Mouse (Mus musculus) megakaryocyte, adult 5-6 weeks (primary cell): ENCODE data around the gene Lrrc1. TPM values are rescaled to one million over a fixed set of nuclear protein-coding genes. Genes with fewer than 3 reads are reported as not detected.

Source experiments
- ATAC-seq: 2 replicates; pipeline ENCODE4 v1.8.0; 2016; ENCODE audit warnings: mild to moderate bottlenecking, inconsistent platforms; ENCODE audit not compliant: poor library complexity, severe bottlenecking
- total RNA-seq, 2 experiments: library from RNA; stranded (forward) in 1 of 2; stranded (reverse) in 1 of 2; fragments of 153-499, 151-499 nt in 1 of 2; fragments of 221-1000, 200-1000 nt in 1 of 2; gene quantifications; 2 replicates each; pipeline versions ENCODE4 v1.2.3 to v1.2.4; 2015 to 2017

Lrrc1 gene
- total RNA-seq, 2 experiments from 2014 or later, result 1.7 to 3.9 TPM

- ATAC-seq, result peak; percentile 80
These were observed 74.7 kb downstream of the Lrrc1 start for GRCm38 (mm10) chr9:77469791-77470607.

- no peak for ATAC-seq
These were observed 77.7 kb downstream of the Lrrc1 start for GRCm38 (mm10) chr9:77466926-77467325.

- ATAC-seq, result no peak
These were observed 79.3 kb downstream of the Lrrc1 start for GRCm38 (mm10) chr9:77465401-77465800.

GRCm38 (mm10) chr9:77463861-77464260 is 80.8 kb downstream of the Lrrc1 start:
- no peak for ATAC-seq

- ATAC-seq, result peak; percentile 51
These were observed 81.5 kb downstream of the Lrrc1 start for GRCm38 (mm10) chr9:77463195-77463594.

GRCm38 (mm10) chr9:77461371-77461915 is 83.2 kb downstream of the Lrrc1 start:
- ATAC-seq, result no peak

- ATAC-seq, result no peak
These were observed 84.3 kb downstream of the Lrrc1 start for GRCm38 (mm10) chr9:77460408-77460807.

GRCm38 (mm10) chr9:77459365-77459764 is 85.3 kb downstream of the Lrrc1 start:
- ATAC-seq, result no peak

GRCm38 (mm10) chr9:77456169-77456826 is 88.4 kb downstream of the Lrrc1 start:
- ATAC-seq, result peak; percentile 88

GRCm38 (mm10) chr9:77455439-77456168 is 89.1 kb downstream of the Lrrc1 start:
- ATAC-seq, result no peak

GRCm38 (mm10) chr9:77452046-77452807 is 92.4 kb downstream of the Lrrc1 start:
- no peak for ATAC-seq

GRCm38 (mm10) chr9:77450447-77450846 is 94.2 kb downstream of the Lrrc1 start:
- no peak for ATAC-seq

GRCm38 (mm10) chr9:77444876-77445275 is 99.8 kb downstream of the Lrrc1 start:
- ATAC-seq, result no peak

GRCm38 (mm10) chr9:77439371-77439770 is 105.3 kb downstream of the Lrrc1 start:
- ATAC-seq, result no peak

- no peak for ATAC-seq
These were observed 105.8 kb downstream of the Lrrc1 start for GRCm38 (mm10) chr9:77438836-77439271.

GRCm38 (mm10) chr9:77437131-77437530 is 107.5 kb downstream of the Lrrc1 start:
- ATAC-seq, result no peak

- peak; percentile 18; the same call in 1 of the 2 replicates for ATAC-seq
These were observed 109.7 kb downstream of the Lrrc1 start for GRCm38 (mm10) chr9:77434965-77435364.

GRCm38 (mm10) chr9:77433476-77433875 is 111.2 kb downstream of the Lrrc1 start:
- no peak for ATAC-seq

GRCm38 (mm10) chr9:77432030-77432429 is 112.6 kb downstream of the Lrrc1 start:
- no peak for ATAC-seq

GRCm38 (mm10) chr9:77430413-77431087 is 114.1 kb downstream of the Lrrc1 start:
- ATAC-seq, result no peak
